Mouse (Mus musculus) lung, postnatal 14 days (tissue): ENCODE measurements around the gene Trim7.
"Not testable (repeated sequence)": the region's sequence is repeated elsewhere in the genome, so short reads cannot be mapped to it uniquely, and the experiment has no call there.

ENCODE experiments used
- DNase-seq: peaks from one replicate; pipeline ENCODE4 v3.0.0; 2021

Gene Trim7

GRCm38 (mm10) chr11:48803988-48804387, 22.0 kb upstream of the Trim7 start:
- DNase-seq = no peak

- no peak for DNase-seq
Measured at GRCm38 (mm10) chr11:48804922-48805321, 21.0 kb upstream of the Trim7 start.

GRCm38 (mm10) chr11:48806856-48807562, 18.9 kb upstream of the Trim7 start:
- no peak for DNase-seq

- no peak for DNase-seq
Measured at GRCm38 (mm10) chr11:48807563-48808303, 18.2 kb upstream of the Trim7 start.

GRCm38 (mm10) chr11:48808304-48808646, 17.7 kb upstream of the Trim7 start:
- no peak for DNase-seq

- no peak for DNase-seq
Measured at GRCm38 (mm10) chr11:48808737-48809433, 17.1 kb upstream of the Trim7 start.

GRCm38 (mm10) chr11:48809434-48809830, 16.5 kb upstream of the Trim7 start:
- DNase-seq = no peak

GRCm38 (mm10) chr11:48810142-48810541, 15.8 kb upstream of the Trim7 start:
- DNase-seq = no peak

GRCm38 (mm10) chr11:48813782-48814181, 12.2 kb upstream of the Trim7 start:
- DNase-seq = no peak

GRCm38 (mm10) chr11:48815851-48816250, 10.1 kb upstream of the Trim7 start:
- DNase-seq = no peak

GRCm38 (mm10) chr11:48816281-48816781, 9.6 kb upstream of the Trim7 start:
- no peak for DNase-seq

- DNase-seq = peak; percentile 99
Measured at GRCm38 (mm10) chr11:48816800-48817665, 8.9 kb upstream of the Trim7 start, which contains the start of gene Trim41. Trim41 (minus strand) TSS chr11:48817353.

GRCm38 (mm10) chr11:48817794-48818193, 8.1 kb upstream of the Trim7 start:
- DNase-seq = no peak

- peak; percentile 93 for DNase-seq
Measured at GRCm38 (mm10) chr11:48818346-48818745, 7.6 kb upstream of the Trim7 start.

GRCm38 (mm10) chr11:48819614-48820307, 6.2 kb upstream of the Trim7 start:
- DNase-seq = no peak

- DNase-seq = no peak
Measured at GRCm38 (mm10) chr11:48820308-48820674, 5.6 kb upstream of the Trim7 start.

- DNase-seq = not testable (repeated sequence)
Measured at GRCm38 (mm10) chr11:48821299-48821698, 4.6 kb upstream of the Trim7 start.

- no peak for DNase-seq
Measured at GRCm38 (mm10) chr11:48822768-48823512, 3.0 kb upstream of the Trim7 start.

GRCm38 (mm10) chr11:48823536-48823972, 2.4 kb upstream of the Trim7 start:
- peak; percentile 59 for DNase-seq

GRCm38 (mm10) chr11:48824311-48824830, 1.6 kb upstream of the Trim7 start:
- DNase-seq = no peak

GRCm38 (mm10) chr11:48826752-48827096, 784 bp downstream of the Trim7 start:
- no peak for DNase-seq
